8 mouse cellular contexts compared by ENCODE assay signal in genomic region chr2:44104282-44105197, GRCm38 (mm10).
A peak's percentile ranks its signal among the peaks of the same experiment; 100 is the strongest.
DNase-seq lines count a peak whose midpoint lies in the region; ATAC-seq and TF ChIP-seq lines count a peak whose summit lies in the region.

No protein-coding gene starts in this region.

- H3K9ac ChIP-seq in heart, postnatal 0 days (replicated peaks; ENCODE audit: low read depth, low read length), result no peak overlapping the region
- H3K9ac ChIP-seq in lung, embryonic 14.5 days, result peak overlapping the region; percentile 27; the same call in 1 of the 2 replicates

- peak; percentile 4 for DNase-seq in cerebellum, postnatal 36 days
- no peak for DNase-seq in cerebellum, adult 9-10 months
- DNase-seq in fibroblast of lung, adult 2 months (ENCODE audit: low read depth), result peak; percentile 24
- peak; percentile 26 for DNase-seq in heart, postnatal 0 days (ENCODE audit: low spot score)
- DNase-seq in kidney, postnatal 25 days, result peak; percentile 38 to 64
- peak; percentile 88 for DNase-seq in lung, embryonic 14.5 days
- DNase-seq in right cerebral cortex, postnatal 14 days, result peak; percentile 25
- no peak for DNase-seq in T-cell, adult 2 months (ENCODE audit: low spot score)

- no peak overlapping the region for H3K4me3 ChIP-seq in heart, postnatal 0 days (ENCODE audit: low read depth, low read length)
- no peak overlapping the region for H3K4me3 ChIP-seq in lung, embryonic 14.5 days (ENCODE audit: low read depth, low read length)

- no peak for TF ChIP-seq CTCF in heart, postnatal 0 days (IDR thresholded peaks at IDR 0.05; ENCODE audit: low read depth)
- no peak for TF ChIP-seq CTCF in lung, embryonic 14.5 days (IDR thresholded peaks at IDR 0.05; ENCODE audit: low read depth)

- no peaks in the 10 kb centered on the region for H3K9me3 ChIP-seq in heart, postnatal 0 days (replicated peaks; ENCODE audit: control insufficient read depth, low read length)
- no peaks in the 10 kb centered on the region for H3K9me3 ChIP-seq in lung, embryonic 14.5 days (ENCODE audit: low read depth, low read length)

- TF ChIP-seq EP300 in heart, postnatal 0 days (IDR thresholded peaks at IDR 0.05; ENCODE audit: low read depth), result no peak

- peak; percentile 58 for ATAC-seq in heart, postnatal 0 days (ENCODE audit: insufficient read depth, low read depth)
- peak; percentile 94 for ATAC-seq in lung, embryonic 14.5 days (ENCODE audit: insufficient read depth)

- H3K27ac ChIP-seq in heart, postnatal 0 days (ENCODE audit: low read depth), result peak overlapping the region; percentile 53
- peak overlapping the region; percentile 92 for H3K27ac ChIP-seq in lung, embryonic 14.5 days (ENCODE audit: low read depth)

- no peak overlapping the region; the same call in 1 of the 2 replicates for H3K4me2 ChIP-seq in heart, postnatal 0 days (ENCODE audit: low read depth, low read length)
- H3K4me2 ChIP-seq in lung, embryonic 14.5 days, result peak overlapping the region; percentile 23; the same call in 1 of the 2 replicates

- WGBS in heart, postnatal 0 days, result 45% methylated on average over 22 of the region's 22 CpGs
- 20% methylated on average over 22 of the region's 22 CpGs for WGBS in lung, embryonic 14.5 days

- no peaks in the 10 kb centered on the region for H3K4me1 ChIP-seq in heart, postnatal 0 days (ENCODE audit: control insufficient read depth, insufficient read depth)
- H3K4me1 ChIP-seq in lung, embryonic 14.5 days (ENCODE audit: insufficient read depth), result no peaks in the 10 kb centered on the region

- no peaks in the 10 kb centered on the region for H3K27me3 ChIP-seq in heart, postnatal 0 days (ENCODE audit: control insufficient read depth, insufficient read depth, low read length)
- no peaks in the 10 kb centered on the region for H3K27me3 ChIP-seq in lung, embryonic 14.5 days (ENCODE audit: insufficient read depth, low read length)

- no peaks in the 10 kb centered on the region for H3K36me3 ChIP-seq in heart, postnatal 0 days (replicated peaks; ENCODE audit: control insufficient read depth, insufficient read depth, low read length)
- H3K36me3 ChIP-seq in lung, embryonic 14.5 days (ENCODE audit: insufficient read depth), result no peaks in the 10 kb centered on the region

Comparison
In these comparisons a context has a peak if more than half of its experiments do, and no peak if none do; other contexts are left out.
1. DNase-seq: peak in cerebellum, postnatal 36 days (2 of 2), fibroblast of lung, adult 2 months (single experiment), heart, postnatal 0 days (single experiment), kidney, postnatal 25 days (2 of 2), lung, embryonic 14.5 days (single experiment) and right cerebral cortex, postnatal 14 days (single experiment); none in cerebellum, adult 9-10 months (single experiment) and T-cell, adult 2 months (single experiment).